8 mouse cellular contexts compared by ENCODE assay signal in the genomic region with DNA sequence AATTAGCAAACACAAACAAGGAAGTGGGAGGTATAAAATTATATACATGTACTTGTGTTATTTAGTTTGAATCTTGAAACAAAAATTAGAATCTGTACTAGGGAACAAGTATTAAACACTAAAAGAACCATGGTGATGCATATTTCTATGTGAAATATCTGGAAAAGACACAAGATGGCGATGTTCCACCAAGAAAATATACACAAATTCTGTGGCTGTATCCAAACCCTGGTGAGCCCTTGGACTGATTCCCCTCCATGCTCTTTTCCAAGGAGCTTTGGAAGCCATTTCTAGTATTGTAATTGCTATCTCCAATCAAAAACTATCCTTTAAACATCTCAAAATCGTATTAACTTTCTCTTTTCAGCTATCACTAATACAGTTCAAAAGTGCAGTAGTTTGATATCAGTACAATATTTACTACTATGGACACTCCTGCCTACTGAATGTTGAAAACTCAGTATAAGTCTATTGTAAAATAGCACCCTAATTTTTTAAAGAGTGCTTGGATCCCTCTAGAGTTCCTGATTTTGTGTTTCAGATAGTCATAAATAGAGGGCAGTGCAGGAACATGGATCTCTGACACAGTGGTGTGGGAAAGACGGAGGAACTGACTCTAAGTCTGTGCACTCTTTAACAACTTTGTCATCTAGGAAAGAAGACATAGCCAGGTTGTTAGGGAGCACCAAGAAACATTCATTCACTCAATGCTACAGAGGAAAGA. TPM values are rescaled to one million over a fixed set of nuclear protein-coding genes. Genes with fewer than 3 reads are reported as not detected.
DNase-seq lines count a peak whose midpoint lies in the region; ATAC-seq lines count a peak whose summit lies in the region.

No protein-coding gene starts in this region.

- no peaks in the 10 kb centered on the region for H3K4me1 ChIP-seq in midbrain, embryonic 11.5 days (ENCODE audit: control insufficient read depth, insufficient read depth, low read length)
- H3K4me1 ChIP-seq in midbrain, embryonic 10.5 days, result no peaks in the 10 kb centered on the region
- H3K4me1 ChIP-seq in neural tube, embryonic 15.5 days, result no peaks in the 10 kb centered on the region

- no peak overlapping the region for H3K4me3 ChIP-seq in midbrain, embryonic 11.5 days (ENCODE audit: low read depth, low read length)
- H3K4me3 ChIP-seq in midbrain, embryonic 10.5 days, result no peak overlapping the region
- no peak overlapping the region for H3K4me3 ChIP-seq in neural tube, embryonic 15.5 days (replicated peaks)

- no peak overlapping the region for H3K9ac ChIP-seq in midbrain, embryonic 11.5 days (ENCODE audit: low read length)
- H3K9ac ChIP-seq in neural tube, embryonic 15.5 days (replicated peaks), result no peak overlapping the region

- H3K4me2 ChIP-seq in midbrain, embryonic 11.5 days, result no peak overlapping the region
- H3K4me2 ChIP-seq in neural tube, embryonic 15.5 days, result no peak overlapping the region

- H3K9me3 ChIP-seq in midbrain, embryonic 11.5 days (ENCODE audit: control insufficient read depth, low read length), result no peaks in the 10 kb centered on the region
- no peaks in the 10 kb centered on the region for H3K9me3 ChIP-seq in midbrain, embryonic 10.5 days (replicated peaks)
- no peaks in the 10 kb centered on the region for H3K9me3 ChIP-seq in neural tube, embryonic 15.5 days (replicated peaks)

- 46% methylated on average over 3 of the region's 3 CpGs for WGBS in midbrain, embryonic 11.5 days
- 46% methylated on average over 3 of the region's 3 CpGs for WGBS in midbrain, embryonic 10.5 days
- 46% methylated on average over 3 of the region's 3 CpGs for WGBS in neural tube, embryonic 15.5 days

- peak; percentile 27 for DNase-seq in cerebellum, adult 9-10 months
- no peak for DNase-seq in cerebellum, adult 11 months
- peak; percentile 91 for DNase-seq in midbrain, embryonic 11.5 days (ENCODE audit: low spot score, missing footprints)
- no peak for DNase-seq in midbrain, embryonic 10.5 days (ENCODE audit: low spot score)
- DNase-seq in forelimb bud, embryonic 11.5 days (ENCODE audit: low read depth, low spot score), result peak; percentile 56
- peak; percentile 51 for DNase-seq in left cerebral cortex, postnatal 4 days
- no peak for DNase-seq in thymus, postnatal 10 days (ENCODE audit: low spot score in 2 of 2)

- H3K27me3 ChIP-seq in midbrain, embryonic 11.5 days (ENCODE audit: control insufficient read depth, insufficient read depth, low read length), result no peaks in the 10 kb centered on the region
- H3K27me3 ChIP-seq in midbrain, embryonic 10.5 days (ENCODE audit: low read depth, poor library complexity, severe bottlenecking), result no peaks in the 10 kb centered on the region
- no peaks in the 10 kb centered on the region for H3K27me3 ChIP-seq in neural tube, embryonic 15.5 days (replicated peaks)

- intact Hi-C loops in left cerebral cortex, postnatal 4 days (cut with DNase I), result loop anchor here (2.0 to 10.0 kb wide), 2 partner anchors 240 to 424 kb away; no protein-coding TSS in a partner anchor

- ATAC-seq in midbrain, embryonic 11.5 days (ENCODE audit: low FRiP score), result peak; percentile 65; the same call in 1 of the 2 replicates
- peak; percentile 88 for ATAC-seq in neural tube, embryonic 15.5 days (ENCODE audit: low FRiP score)

- no peaks in the 10 kb centered on the region for H3K36me3 ChIP-seq in midbrain, embryonic 11.5 days (ENCODE audit: control insufficient read depth, insufficient read depth, low read length)
- H3K36me3 ChIP-seq in midbrain, embryonic 10.5 days, result no peaks in the 10 kb centered on the region
- no peaks in the 10 kb centered on the region for H3K36me3 ChIP-seq in neural tube, embryonic 15.5 days

- no peak overlapping the region for H3K27ac ChIP-seq in midbrain, embryonic 11.5 days (ENCODE audit: low read depth, low read length)
- H3K27ac ChIP-seq in midbrain, embryonic 10.5 days (replicated peaks), result no peak overlapping the region
- no peak overlapping the region for H3K27ac ChIP-seq in neural tube, embryonic 15.5 days (replicated peaks)

RNA-seq across cellular contexts. Expression of a gene that starts 16.8 kb away (rescaled TPM):
- 40.4 and 42.1 TPM in 2 replicates for polyA plus RNA-seq in midbrain, embryonic 11.5 days (2014; fragmentation: Nextera tagmentation; extraction: Ambion mirVana)
- 41.8 and 45.3 TPM in 2 replicates for polyA plus RNA-seq in midbrain, embryonic 10.5 days (2016; fragmentation: Nextera tagmentation; extraction: Ambion mirVana)
- 10 to 100 TPM in 1 of 2 experiments, 1 to 10 TPM in 1; 9.4 to 12.2 TPM for total RNA-seq in left cerebral cortex, postnatal 4 days (2021)
- polyA plus RNA-seq in neural tube, embryonic 15.5 days (2015; fragmentation: Nextera tagmentation; extraction: Ambion mirVana), result 33.2 and 36.0 TPM in 2 replicates

Comparison
In these comparisons a context has a peak if more than half of its experiments do, and no peak if none do; other contexts are left out.
1. DNase-seq: peak in cerebellum, adult 9-10 months (single experiment), midbrain, embryonic 11.5 days (single experiment), forelimb bud, embryonic 11.5 days (single experiment) and left cerebral cortex, postnatal 4 days (single experiment); none in cerebellum, adult 11 months (single experiment), midbrain, embryonic 10.5 days (single experiment) and thymus, postnatal 10 days (0 of 2).